Mouse (Mus musculus) cerebellum, postnatal 25 days (tissue): ENCODE measurements around the gene Nrxn2.
A peak's percentile ranks its signal among the peaks of the same experiment; 100 is the strongest.

Experiments used
- DNase-seq, 2 experiments: peaks; one replicate each; pipeline ENCODE4 v3.0.0; 2021; ENCODE audit warnings: mixed read lengths in 2 of 2

Nrxn2 gene

DNA sequence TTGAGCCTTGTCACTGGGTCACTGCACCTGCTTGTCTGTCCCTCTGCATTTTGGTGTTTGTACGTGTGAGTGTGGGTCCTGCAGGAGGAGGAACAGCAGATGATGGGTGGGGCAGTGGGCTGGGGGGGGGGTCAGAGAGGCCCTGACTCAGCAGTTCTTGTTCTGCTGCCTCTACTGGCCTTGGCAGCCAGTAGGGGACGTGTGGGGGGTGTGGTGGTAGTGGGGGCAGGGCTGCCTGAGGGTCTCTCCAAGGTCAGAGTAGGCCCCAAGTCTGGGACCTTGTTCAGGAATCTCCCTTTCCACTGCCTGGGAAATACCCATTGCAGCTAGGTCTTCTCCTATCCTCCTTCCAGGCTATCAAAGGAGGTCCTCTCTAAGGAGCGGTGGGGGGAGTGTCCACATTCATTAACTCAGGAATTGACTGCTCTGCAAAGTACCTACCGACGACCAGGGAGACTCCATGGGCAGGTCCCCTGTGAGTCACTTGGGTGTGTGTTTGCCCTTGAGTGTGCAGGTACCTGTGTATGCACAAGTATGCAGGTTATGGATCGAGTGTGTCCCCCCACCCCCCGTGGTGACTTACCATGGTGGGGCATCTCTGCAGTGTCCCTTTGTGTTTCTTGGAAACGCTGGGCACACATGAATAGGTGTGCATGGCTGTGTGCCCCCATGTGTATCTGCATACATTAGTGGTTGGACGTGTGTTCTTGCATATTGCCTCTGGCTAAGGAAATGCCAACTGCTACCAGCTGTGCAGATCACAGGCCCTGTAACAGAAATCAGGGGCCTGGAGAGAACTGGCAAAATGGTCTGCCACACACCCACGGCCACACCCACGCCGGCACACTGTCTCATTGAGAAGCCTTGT lies 1.4 kb upstream of the Nrxn2 start:
- DNase-seq: peak in 1 of 2 experiments; percentile 40

DNA sequence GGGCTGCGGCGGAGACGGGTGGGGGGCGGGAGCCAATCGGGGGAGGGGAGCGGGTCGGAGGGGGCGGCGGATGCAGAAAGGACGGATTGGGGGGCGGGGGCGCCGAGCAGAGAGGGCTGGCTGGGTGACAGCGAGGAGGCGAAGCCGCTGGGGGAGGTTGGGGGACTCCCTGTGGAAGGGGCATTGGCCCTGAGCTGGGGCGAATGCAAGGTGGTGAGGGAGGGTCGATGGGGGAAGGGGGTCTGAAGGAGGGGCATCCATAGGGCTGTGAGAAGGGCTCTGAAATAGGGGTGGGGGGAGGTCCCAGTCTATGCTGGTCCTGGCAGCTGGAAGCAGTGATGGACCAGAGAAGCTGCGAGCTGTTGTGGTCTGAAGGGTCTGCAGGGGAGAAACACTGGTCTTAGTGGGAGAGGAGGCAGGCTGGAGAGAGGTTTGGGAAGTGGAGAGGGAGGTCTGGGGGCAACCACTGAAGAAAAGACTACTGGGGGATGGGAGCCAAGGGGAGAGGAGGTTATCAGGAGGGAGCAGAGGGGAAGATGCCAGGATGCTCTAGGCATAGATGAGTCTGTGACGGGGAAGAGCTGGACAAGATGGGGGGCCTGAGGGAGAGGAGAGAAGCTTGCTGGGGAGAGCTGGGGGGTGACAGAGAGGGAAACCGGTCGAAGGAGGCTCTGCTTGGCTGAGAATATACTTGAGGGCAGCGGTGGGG lies 607 bp downstream of the Nrxn2 start:
- DNase-seq: peak in 1 of 2 experiments; percentile 48

DNA sequence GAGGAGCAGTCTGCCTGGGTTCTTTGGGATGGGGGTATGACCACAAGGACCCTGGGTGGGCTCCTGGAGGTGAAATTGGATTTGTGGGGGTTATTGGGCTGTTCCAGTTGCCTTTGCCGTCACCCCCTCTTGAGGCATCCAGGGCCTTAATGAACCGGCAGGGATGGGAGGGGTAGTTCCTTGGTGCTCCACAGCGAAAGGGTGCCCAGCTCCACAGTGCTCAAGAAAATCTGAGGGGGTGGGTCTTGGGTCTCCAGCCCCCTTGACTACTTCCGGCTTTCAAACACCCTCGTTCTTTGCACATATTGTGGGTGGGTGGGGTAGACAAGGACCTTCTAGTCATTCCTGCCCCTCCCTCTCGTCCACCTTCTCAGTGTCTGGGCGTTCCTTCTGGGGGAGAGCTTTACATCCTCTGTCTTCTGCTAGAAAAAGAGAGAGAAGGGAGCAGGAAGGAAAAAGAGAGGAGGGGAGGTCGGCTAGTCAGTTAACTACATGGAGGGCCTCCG lies 1.3 kb downstream of the Nrxn2 start:
- no peak for DNase-seq

DNA sequence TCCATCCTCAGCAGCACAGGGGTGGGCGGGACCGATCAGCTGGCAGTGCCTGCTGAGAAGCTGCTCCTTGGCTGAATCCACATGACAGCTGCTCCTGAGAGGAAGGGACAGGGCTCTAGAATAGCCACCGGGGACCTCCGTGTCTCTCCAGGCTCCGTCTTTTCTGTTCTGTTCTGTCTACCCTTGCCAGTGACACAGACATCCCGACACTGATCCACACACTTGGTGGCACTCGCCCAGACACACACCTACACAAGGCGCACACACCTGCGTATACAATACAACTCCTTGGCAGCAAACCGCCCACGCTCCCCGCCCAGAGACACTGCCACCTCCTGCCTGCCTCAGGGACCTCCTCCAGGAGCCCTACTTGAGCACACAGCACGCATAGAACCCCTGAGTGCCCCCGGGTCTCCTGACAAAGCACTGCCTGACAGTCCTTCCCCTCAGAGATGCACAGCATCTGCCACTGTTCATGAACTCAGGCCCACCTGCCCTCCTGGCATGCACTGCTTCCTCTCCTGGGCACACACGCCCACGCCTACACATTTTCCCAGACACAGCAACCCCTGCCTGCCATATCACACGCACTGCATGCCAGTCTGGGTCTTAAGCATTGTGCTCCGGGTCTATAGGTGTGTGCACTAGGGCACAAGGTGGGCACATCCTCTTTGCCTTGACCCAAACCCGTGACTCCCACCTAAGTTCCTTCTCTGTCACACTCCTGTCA lies 2.1 kb downstream of the Nrxn2 start:
- peak; percentile 75 to 76 for DNase-seq

DNA sequence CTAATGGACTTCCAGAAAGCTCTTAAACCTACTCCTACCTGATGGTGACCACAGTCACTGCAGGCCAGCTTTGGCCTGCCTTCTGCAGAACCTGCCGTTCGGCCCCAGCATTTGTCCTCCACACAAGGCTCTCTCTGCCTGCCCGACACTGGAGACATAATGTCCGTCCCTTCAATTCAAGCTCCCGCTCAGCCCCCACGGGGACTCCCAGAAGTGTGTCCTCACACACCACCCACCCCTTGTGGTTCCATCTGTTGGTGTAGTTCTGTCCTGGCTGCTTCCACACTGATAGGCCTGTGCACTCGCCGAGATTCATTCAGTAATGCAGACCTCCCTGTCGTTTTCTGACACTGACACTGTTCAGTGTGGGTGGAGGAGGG lies 2.7 kb downstream of the Nrxn2 start:
- peak; percentile 57 to 63 for DNase-seq

DNA sequence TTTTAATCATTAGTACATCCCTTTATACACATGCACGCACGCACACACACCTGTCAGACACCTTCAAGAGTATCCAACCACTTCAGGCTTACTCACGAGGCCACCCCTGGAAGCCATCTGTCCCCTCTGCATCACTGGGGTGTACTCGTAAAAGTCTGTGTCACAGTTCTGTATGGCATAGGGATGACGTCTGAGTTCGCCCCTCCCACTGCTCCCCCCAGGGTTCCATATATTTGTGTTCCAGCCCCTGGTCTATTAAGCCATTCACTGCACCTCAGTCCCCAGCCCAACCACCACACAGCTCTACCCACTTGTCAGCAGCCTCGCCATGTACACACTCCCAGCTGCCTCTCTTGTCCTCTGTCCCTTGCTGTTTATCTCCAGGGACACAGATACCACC lies 3.5 kb downstream of the Nrxn2 start:
- no peak for DNase-seq

DNA sequence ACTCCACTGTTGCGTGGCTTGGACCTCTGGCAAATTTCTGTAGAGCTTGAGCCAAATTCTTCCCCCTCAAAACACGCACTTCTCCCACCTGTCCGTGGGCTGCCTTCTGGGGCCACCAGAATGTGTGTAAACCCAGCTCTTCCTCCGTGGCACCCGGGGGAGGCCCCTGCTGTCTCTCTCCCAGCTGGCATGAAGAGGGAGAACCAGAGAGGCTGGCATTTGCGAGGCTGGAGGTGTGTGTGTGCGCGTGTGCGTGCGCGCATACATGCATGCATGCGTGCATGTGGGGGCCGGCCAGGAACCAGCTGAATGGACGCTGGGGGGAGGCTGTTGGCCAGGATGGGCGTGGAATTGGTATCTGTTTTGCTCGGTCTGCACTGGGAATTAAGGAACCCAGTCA lies 4.7 kb downstream of the Nrxn2 start:
- DNase-seq: peak; percentile 43 to 59

DNA sequence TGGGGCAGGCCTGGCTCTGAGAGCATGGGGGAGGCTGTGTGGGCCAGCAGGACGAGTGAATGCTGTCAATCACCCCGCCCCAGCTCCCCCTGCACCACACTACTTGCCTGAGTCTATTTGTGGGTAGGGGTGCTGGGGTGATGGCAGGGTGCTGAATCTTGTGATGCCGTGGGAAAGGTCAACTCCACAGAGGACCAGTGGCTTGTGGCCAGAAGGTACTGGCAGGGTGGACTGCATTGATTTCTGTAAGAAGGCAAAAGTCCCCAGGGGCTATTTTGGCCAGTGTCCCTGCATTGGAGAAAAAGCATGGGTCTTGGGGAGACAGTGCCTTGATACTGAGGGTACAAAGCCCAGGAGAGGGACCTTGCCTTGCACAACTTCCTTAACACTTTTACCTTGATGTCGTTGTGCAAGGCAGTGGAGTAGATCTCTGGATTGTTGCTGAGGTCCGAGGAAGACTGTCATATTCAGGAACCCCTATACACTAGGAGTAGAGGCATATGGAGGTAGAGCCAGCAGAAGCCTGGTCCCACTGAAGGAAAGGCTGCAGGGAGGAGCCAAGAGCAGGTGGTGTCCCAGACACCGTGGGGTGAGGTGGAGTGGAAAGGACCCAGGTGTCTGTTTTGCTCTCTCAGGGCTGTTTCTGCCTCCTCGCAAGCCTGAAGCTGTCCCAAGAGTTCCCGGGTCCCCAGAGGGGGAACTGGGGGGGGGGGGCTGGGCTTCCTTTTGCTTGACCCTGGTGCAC lies 5.8 kb downstream of the Nrxn2 start:
- peak; percentile 51 to 60 for DNase-seq

DNA sequence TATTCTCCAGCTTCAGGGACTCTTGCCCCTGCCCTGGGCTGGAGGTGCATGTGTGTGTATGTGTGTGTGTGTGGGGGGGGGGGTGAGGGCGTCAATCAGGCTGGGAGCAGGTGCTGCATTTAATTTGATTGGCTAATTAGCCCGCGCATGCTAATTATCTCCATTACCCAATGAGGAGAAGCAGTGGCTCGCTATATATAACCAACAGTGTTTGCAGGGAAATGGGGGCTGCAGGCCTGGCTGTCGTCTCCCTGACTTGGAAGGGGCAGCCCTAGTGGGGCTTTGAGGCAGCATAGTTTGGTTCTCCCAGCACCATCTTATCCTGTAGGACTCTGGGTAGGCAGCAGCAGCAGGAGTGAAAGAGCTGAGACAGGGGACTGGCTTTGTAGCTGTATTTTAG lies 7.1 kb downstream of the Nrxn2 start:
- no peak for DNase-seq

DNA sequence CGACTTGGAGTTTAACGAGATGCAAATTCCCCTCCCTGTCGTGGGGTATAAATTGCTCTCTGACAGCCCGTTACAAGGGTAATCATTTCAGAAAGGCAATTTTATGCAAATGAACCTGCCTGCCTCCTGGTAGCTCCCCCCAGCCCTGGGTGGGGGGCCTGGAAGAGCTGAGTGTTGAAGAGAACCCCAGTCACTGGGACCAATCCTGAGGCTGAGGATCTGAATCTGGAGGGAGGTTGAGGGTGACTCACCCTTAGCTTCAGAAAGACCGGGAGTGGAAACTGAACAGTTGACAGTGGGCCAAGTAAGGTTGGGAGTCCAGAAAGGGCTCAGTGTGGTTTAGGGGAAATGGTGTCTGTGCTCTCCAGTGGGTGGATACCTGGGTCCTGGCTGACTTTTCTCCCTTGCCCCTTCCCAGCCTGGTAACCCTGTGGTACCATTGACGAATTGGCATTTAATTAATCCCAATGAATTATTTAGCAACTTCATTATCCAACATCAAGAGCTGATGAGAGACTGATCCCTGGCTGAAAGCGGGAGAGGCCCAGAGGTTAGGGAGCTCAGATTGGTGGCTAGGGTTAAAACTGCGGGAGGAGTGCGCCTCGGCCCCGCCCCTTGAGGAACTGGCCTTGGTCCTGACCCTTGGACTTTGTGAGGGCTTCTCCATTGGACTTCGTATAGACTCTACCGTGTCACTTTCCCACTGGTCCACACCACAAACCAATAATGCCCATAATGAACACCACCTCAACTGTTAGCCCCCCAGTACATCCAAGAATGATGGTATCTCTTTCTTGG lies 8.4 kb downstream of the Nrxn2 start:
- peak; percentile 57 to 74 for DNase-seq

DNA sequence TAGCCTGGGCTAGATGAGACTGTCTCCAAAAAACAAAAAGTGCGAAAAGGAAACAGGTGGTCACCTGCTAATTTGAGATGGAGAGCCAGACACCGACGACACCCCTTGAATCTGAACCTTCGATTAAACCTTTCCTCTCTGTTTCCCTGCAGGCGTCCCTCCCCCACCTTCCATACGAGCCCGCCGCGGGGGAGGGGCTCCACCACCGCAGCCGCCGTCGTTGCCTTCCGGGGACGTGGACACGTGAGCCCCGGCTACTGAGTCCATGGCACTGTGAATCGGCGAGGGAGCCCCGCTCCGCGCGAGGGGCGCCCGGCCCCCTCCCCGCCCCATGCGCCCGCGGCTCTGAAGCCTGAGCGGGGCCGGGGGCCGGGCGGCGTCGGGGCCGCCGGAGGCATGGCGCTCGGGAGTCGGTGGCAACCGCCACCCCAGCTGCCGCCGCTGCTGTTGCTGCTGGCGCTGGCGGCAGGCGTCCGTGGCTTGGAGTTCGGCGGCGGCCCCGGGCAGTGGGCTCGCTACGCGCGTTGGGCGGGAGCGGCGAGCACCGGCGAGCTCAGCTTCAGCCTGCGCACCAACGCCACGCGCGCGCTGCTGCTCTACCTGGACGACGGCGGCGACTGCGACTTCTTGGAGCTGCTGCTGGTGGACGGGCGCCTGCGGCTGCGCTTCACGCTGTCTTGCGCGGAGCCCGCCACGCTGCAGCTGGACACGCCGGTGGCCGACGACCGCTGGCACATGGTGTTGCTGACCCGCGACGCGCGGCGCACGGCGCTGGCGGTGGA lies 9.3 kb downstream of the Nrxn2 start:
- peak; percentile 50 to 54 for DNase-seq

DNA sequence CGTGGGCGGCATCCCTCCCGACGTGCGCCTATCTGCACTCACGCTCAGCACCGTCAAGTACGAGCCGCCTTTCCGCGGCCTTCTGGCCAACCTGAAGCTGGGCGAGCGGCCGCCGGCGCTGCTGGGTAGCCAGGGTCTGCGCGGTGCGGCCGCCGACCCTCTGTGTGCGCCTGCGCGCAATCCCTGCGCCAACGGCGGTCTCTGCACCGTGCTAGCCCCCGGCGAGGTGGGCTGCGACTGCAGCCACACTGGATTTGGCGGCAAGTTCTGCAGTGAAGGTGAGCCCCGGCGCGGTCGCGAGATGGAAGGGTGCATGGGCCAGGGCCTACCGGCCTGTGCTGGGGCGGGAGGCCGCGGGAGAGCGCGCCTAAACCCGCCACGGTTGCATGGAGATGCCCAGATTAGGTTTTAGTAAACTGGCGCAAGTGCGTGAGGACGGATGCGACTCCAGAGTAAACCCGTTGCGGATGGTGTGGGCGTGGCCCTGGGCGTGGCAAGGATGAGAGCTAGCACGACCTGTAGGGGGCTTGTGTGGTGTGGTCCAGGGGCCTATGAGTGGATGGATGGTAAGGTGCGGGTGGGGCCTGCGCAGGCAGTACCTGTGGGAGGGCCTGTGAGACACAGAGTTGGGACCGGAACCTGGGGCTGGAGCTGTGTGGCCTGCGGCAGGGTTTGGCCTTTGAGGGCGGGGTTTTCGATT lies 10.1 kb downstream of the Nrxn2 start:
- peak; percentile 45 to 58 for DNase-seq

DNA sequence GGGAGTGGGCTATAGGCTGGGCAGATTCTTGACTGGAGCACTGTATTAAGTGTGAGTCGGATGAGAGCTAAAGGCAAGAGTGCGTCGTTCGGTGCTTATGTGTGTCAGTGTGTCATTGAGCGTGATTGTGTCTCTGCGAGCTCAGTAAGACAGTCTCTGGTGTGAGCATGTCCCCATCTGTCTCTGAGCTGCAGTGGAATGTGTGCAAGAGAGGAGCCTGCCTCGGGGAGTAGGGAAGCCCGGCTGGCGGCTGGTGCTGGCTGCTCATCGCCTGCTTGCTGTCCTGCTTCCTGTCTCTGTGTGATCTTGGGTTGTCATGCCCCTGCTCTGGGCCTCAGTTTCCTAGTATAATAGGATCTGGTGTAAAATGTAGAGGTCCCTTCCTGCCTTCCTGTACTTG lies 24.5 kb downstream of the Nrxn2 start:
- DNase-seq: peak in 1 of 2 experiments; percentile 61

DNA sequence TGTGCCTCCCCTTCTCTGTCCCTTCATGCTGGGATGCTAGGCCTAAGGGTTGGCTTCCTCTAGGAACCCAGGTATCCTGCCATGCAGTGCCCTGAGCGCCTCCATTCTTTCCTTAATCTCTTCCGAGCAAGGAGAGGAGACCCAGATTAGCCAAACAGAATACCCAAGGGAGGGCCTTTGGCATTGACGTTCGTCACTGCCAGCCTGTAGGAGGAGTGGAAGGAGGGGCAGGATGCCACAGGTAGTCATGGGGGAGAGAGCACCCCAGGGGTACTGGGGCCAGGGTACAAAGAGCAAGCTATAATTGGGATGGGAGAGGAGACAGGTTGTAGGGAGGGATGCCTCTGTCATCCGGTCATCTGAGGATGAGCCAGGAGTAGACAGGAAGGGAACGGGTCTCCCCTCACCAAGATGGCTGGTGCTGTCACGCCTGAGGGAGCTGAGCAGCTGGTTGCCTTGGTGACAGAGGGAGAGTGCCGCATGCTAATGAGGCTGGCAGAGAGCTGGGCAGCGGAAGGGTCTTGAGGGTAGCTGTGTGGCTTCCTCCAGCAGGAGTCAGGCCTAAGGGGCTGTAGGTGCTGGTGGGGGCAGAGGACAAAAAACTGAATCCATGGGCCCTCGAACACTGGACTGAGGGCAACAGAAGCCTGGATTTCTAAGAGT lies 27.4 kb downstream of the Nrxn2 start:
- DNase-seq: no peak

DNA sequence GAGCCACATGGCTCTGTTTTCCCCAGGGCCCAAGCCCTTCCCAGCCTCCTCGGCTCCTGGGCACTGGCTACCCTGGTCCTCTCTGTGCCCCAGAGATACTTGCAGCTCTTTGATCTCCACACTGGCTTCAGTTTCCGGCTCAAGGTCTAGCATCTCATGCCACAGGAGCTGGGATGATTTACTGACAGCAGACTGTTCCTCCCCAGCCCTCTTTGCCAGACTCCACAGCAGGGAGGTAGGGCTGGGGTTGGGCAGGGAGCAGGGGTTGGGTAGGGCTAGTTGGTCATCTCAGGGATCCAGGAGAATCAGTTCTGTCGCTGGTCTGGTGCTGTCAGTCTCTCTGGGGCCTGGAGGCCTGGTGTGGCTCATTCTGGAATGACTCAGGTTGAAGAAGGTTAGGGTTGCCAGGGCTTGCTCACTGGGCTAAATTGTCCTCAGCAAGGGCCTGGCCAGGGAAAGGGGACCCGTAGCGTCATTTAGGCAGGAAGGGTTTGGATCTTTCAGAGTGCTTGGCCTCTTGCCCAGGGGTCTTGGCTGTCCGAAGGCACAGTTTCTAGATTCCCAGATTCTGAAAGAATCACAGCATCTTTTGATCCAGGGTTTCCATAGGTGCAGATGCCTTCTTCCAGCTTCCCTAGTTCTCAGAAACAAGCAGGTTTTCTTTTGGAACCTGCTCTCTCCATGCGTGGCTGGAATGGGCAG lies 28.4 kb downstream of the Nrxn2 start:
- peak in 1 of 2 experiments; percentile 47 for DNase-seq

DNA sequence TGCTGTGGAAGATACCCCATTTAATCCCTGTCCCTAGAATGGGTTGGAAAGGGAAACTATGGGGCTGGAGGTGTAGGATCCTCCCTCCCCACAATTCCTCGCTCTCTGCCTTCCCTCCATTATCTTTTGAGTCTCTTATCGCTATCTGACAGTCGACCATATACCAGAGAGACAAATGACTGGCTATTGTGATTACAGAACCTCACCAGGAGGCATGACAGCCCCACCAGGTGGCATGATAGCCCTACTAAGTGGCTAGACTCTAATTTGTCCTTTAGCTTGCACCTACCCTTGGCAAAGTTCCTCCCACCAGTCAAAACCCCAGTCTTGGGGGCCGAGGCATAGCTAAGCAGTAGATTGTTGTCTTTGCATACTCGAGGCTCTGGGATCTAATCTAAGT lies 30.2 kb downstream of the Nrxn2 start:
- DNase-seq: no peak

DNA sequence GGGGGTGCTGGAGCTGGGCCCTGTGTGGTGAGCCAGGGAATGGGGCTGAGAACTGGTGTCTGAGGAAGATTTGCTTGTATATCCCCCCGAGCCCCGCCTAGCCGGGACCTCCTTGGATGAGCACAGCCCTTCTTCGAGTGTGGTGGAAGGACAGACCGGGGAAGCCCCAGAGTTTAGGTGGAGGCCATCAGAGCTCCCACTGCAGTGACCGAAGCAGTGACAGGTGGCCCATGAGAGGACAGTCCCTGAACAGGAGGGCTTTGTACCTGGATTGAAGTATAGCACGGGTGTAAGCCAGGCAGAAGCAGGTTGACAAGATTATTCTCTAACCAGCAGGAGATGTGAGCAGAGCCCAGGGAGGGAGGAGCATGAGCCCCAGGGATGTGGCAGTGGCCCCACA lies 31.3 kb downstream of the Nrxn2 start:
- no peak for DNase-seq

DNA sequence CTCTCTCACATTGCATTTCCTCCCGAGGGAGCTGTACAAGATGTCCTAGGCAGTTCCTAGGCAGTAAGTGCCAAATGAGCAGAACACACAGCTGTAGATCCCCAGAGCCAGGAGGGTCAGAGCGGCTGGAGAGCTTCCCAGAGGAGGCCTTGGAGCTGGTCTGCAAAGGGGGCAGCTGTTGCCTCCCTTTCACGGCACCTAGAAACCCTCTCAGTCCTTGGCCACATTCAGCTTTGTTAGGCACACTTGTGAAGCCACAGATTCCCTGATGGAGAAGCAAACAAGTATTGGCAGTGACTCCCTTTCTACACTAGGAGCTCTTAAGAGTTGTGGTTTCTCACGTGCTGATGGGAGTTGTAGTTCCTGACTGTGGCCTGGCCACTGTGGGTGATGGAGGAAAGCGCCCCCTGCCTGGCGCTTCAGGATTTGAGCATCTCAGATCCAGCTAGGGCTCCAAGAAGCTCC lies 33.5 kb downstream of the Nrxn2 start:
- peak; percentile 79 to 88 for DNase-seq
